Mouse (Mus musculus) spleen, adult 2 months (tissue): Measurements from ENCODE around the gene Gtf2f2. TPM values are rescaled to one million over a fixed set of nuclear protein-coding genes. Genes with fewer than 3 reads are reported as not detected.

Experiments
- DNase-seq, 2 experiments: peaks; one replicate each; pipeline versions ENCODE4 v3.0.0 to v3.0.0-alpha.2; 2012 to 2021; ENCODE audit warnings: low spot score in 2 of 2, low read depth in 1 of 2
- H3K27ac ChIP-seq: fragments of 200-500 bp; 2 replicates; pipeline ENCODE4 v1.5.1; 2012; ENCODE audit warnings: low read length, inconsistent platforms; ENCODE audit not compliant: insufficient read depth
- H3K27me3 ChIP-seq: fragments of 200-500 bp; 2 replicates; pipeline ENCODE4 v1.6.1; 2012; ENCODE audit warnings: mild to moderate bottlenecking, moderate library complexity, low read length, inconsistent platforms; ENCODE audit not compliant: control insufficient read depth, insufficient read depth
- H3K36me3 ChIP-seq: fragments of 200-500 bp; 2 replicates; pipeline ENCODE4 v1.6.1; 2012; ENCODE audit warnings: mild to moderate bottlenecking, low read length, inconsistent platforms; ENCODE audit not compliant: control insufficient read depth, insufficient read depth
- H3K4me1 ChIP-seq: fragments of 200-500 bp; 2 replicates; pipeline ENCODE4 v1.6.1; 2011; ENCODE audit warnings: inconsistent platforms; ENCODE audit not compliant: control insufficient read depth, insufficient read depth, insufficient read length
- H3K4me3 ChIP-seq: fragments of 200-500 bp; 2 replicates; pipeline ENCODE4 v1.5.1; 2011; ENCODE audit warnings: mild to moderate bottlenecking, inconsistent platforms; ENCODE audit not compliant: insufficient read depth, insufficient read length; ENCODE audit errors: extremely low read depth
- CTCF ChIP-seq: fragments of 200-500 bp; IDR thresholded peaks from 2 replicates; pipeline ENCODE4 v1.5.1; 2011; ENCODE audit warnings: mild to moderate bottlenecking, inconsistent platforms; ENCODE audit not compliant: insufficient read depth, insufficient read length, insufficient replicate concordance; ENCODE audit errors: extremely low read depth
- POLR2A ChIP-seq: fragments of 200-500 bp; IDR thresholded peaks from 2 replicates; pipeline ENCODE4 v1.6.1; 2011; ENCODE audit warnings: low read depth, low read length, inconsistent platforms
- WGBS: fragments of 180-500 bp; shearing (Covaris S2); methylation state at CpG from one replicate; pipeline ENCODE4 v1.1.7; 2018; 5-methylcytosine and 5-hydroxymethylcytosine counted together
- polyA plus RNA-seq: library from polyadenylated mRNA; depleted of rRNA; stranded (reverse); fragments of >200 nt; gene quantifications from 2 replicates; pipeline ENCODE4 v1.2.3, GENCODE M21; 2012

Gene Gtf2f2
- polyA plus RNA-seq, 1 experiment = 1.4 TPM

GRCm38 (mm10) chr14:75859619-75860018 lies 151.0 kb downstream of the Gtf2f2 start:
- H3K4me1 ChIP-seq = no peaks in the 10 kb centered on the region
- 86% methylated on average over 2 of the region's 2 CpGs for WGBS
- H3K4me3 ChIP-seq = no peak overlapping the region
- H3K27ac ChIP-seq = no peak overlapping the region
- H3K36me3 ChIP-seq = no peaks in the 10 kb centered on the region
- H3K27me3 ChIP-seq = no peaks in the 10 kb centered on the region
- DNase-seq = no peak
- no peak for TF ChIP-seq CTCF
- TF ChIP-seq POLR2A = no peak

- H3K4me3 ChIP-seq = no peak overlapping the region
- DNase-seq = no peak
- 69% methylated on average over 2 of the region's 2 CpGs for WGBS
- no peaks in the 10 kb centered on the region for H3K36me3 ChIP-seq
- no peak for TF ChIP-seq CTCF
- TF ChIP-seq POLR2A = no peak
- no peak overlapping the region for H3K27ac ChIP-seq
- no peaks in the 10 kb centered on the region for H3K27me3 ChIP-seq
- no peaks in the 10 kb centered on the region for H3K4me1 ChIP-seq
Observed at GRCm38 (mm10) chr14:75858181-75858580, 152.5 kb downstream of the Gtf2f2 start.

GRCm38 (mm10) chr14:75855263-75855992 lies 155.2 kb downstream of the Gtf2f2 start:
- 81% methylated on average over 17 of the region's 17 CpGs for WGBS
- 0 out of 2 replicates have a peak, but pooled peaks cover 2% of the 10 kb centered on the region for H3K36me3 ChIP-seq
- no peak for TF ChIP-seq CTCF
- no peak for TF ChIP-seq POLR2A
- no peaks in the 10 kb centered on the region for H3K27me3 ChIP-seq
- DNase-seq = no peak
- H3K27ac ChIP-seq = no peak overlapping the region
- H3K4me1 ChIP-seq = no peaks in the 10 kb centered on the region
- H3K4me3 ChIP-seq = no peak overlapping the region

GRCm38 (mm10) chr14:75852016-75852415 lies 158.6 kb downstream of the Gtf2f2 start:
- no peaks in the 10 kb centered on the region for H3K27me3 ChIP-seq
- H3K27ac ChIP-seq = no peak overlapping the region
- no peak for TF ChIP-seq CTCF
- TF ChIP-seq POLR2A = no peak
- H3K4me3 ChIP-seq = no peak overlapping the region
- no peak for DNase-seq
- WGBS = 89% methylated on average over 5 of the region's 5 CpGs
- peaks cover 21% of the 10 kb centered on the region for H3K36me3 ChIP-seq
- H3K4me1 ChIP-seq = no peaks in the 10 kb centered on the region

- Histone ChIP-seq H3K27ac (no peak overlapping the region), H3K4me3 (no peak overlapping the region), H3K4me1 (no peaks in the 10 kb centered on the region), H3K27me3 (no peaks in the 10 kb centered on the region), H3K36me3 (peaks cover 24% of the 10 kb centered on the region)
- TF ChIP-seq CTCF = no peak
- no peak for TF ChIP-seq POLR2A
- 85% methylated on average over 6 of the region's 6 CpGs for WGBS
- DNase-seq = no peak
Observed at GRCm38 (mm10) chr14:75850819-75851218, 159.8 kb downstream of the Gtf2f2 start.

GRCm38 (mm10) chr14:75849842-75850568 lies 160.7 kb downstream of the Gtf2f2 start:
- no peak for DNase-seq
- Histone ChIP-seq H3K27me3 (no peaks in the 10 kb centered on the region), H3K36me3 (peaks cover 24% of the 10 kb centered on the region), H3K27ac (no peak overlapping the region), H3K4me3 (no peak overlapping the region), H3K4me1 (no peaks in the 10 kb centered on the region)
- no peak for TF ChIP-seq POLR2A
- no peak for TF ChIP-seq CTCF
- 89% methylated on average over 6 of the region's 6 CpGs for WGBS

GRCm38 (mm10) chr14:75849236-75849635 lies 161.4 kb downstream of the Gtf2f2 start:
- TF ChIP-seq CTCF = no peak
- no peak for TF ChIP-seq POLR2A
- no peak overlapping the region for H3K27ac ChIP-seq

More at GRCm38 (mm10) chr14:75849236-75849635, 161.4 kb downstream of the Gtf2f2 start:
- H3K4me3 ChIP-seq = no peak overlapping the region
- no peaks in the 10 kb centered on the region for H3K4me1 ChIP-seq
- no peaks in the 10 kb centered on the region for H3K27me3 ChIP-seq
- no peak for DNase-seq
- H3K36me3 ChIP-seq = peaks cover 24% of the 10 kb centered on the region
- 93% methylated on average over 5 of the region's 5 CpGs for WGBS
